Mouse (Mus musculus) forebrain, postnatal 0 days (tissue): Measurements from ENCODE around the gene 1700049E17Rik1. TPM values are rescaled to one million over a fixed set of nuclear protein-coding genes. Genes with fewer than 3 reads are reported as not detected.
"Not testable (repeated sequence)": the region's sequence is repeated elsewhere in the genome, so short reads cannot be mapped to it uniquely, and the experiment has no call there.

Experiments
- ATAC-seq: fragments of 200-750 bp; cut with Nextera tagmentation; 2 replicates; pipeline ENCODE4 v1.8.0; 2017; ENCODE audit warnings: mild to moderate bottlenecking, moderate library complexity
- DNase-seq: peaks from one replicate; pipeline ENCODE4 v3.0.0-alpha.2; 2015
- H3K27ac ChIP-seq: fragments of 300-500 bp; sonication (generic); 2 replicates; pipeline ENCODE4 v1.5.1; 2014; ENCODE audit warnings: low read depth, mild to moderate bottlenecking, antibody characterized with exemption, low read length, moderate library complexity, mixed read lengths
- H3K27me3 ChIP-seq: fragments of 300-500 bp; sonication (generic); 2 replicates; pipeline ENCODE4 v1.6.1; 2014; ENCODE audit warnings: mild to moderate bottlenecking, low read length, mixed read lengths; ENCODE audit not compliant: insufficient read depth
- H3K36me3 ChIP-seq: fragments of 300-500 bp; sonication (generic); 2 replicates; pipeline ENCODE4 v1.6.1; 2014; ENCODE audit warnings: mild to moderate bottlenecking, moderate library complexity; ENCODE audit not compliant: insufficient read depth
- H3K4me1 ChIP-seq: fragments of 300-500 bp; sonication (generic); 2 replicates; pipeline ENCODE4 v1.6.1; 2014; ENCODE audit warnings: antibody characterized with exemption; ENCODE audit not compliant: insufficient read depth
- H3K4me2 ChIP-seq: fragments of 300-500 bp; sonication (generic); 2 replicates; pipeline ENCODE4 v1.6.1; 2014; ENCODE audit warnings: low read depth, mild to moderate bottlenecking, moderate library complexity
- H3K4me3 ChIP-seq: fragments of 300-500 bp; sonication (generic); 2 replicates; pipeline ENCODE4 v1.5.1; 2014; ENCODE audit warnings: low read depth, low read length, mixed read lengths
- H3K9ac ChIP-seq: fragments of 300-500 bp; sonication (generic); 2 replicates; pipeline ENCODE4 v1.6.1; 2014; ENCODE audit warnings: mild to moderate bottlenecking
- H3K9me3 ChIP-seq: fragments of 300-500 bp; sonication (generic); 2 replicates; pipeline ENCODE4 v1.6.1; 2016; ENCODE audit warnings: low read length
- WGBS: fragments of 180-500 bp; shearing (Covaris S2); extraction: QIAGEN DNeasy Blood & Tissue Kit; methylation state at CpG from one replicate; pipeline ENCODE4 v1.1.7; 2014; 5-methylcytosine and 5-hydroxymethylcytosine counted together
- polyA plus RNA-seq: library from polyadenylated mRNA; unstranded; fragments of >200 nt; fragmentation: Nextera tagmentation; extraction: Ambion mirVana; gene quantifications from 2 replicates; pipeline ENCODE4 v1.2.1, GENCODE M21; 2015
- total RNA-seq: library from RNA; depleted of rRNA; stranded (reverse); fragments of >200 nt; gene quantifications from 2 replicates; pipeline ENCODE4 v1.2.3, GENCODE M21; 2014; rRNA removed

Gene 1700049E17Rik1
- not detected in 2 replicates for total RNA-seq
- polyA plus RNA-seq: not detected in 2 replicates

- not testable (repeated sequence) for ATAC-seq, H3K27ac ChIP-seq
Observed at GRCm38 (mm10) chr14:41924649-41925048, at the start of gene 1700049E17Rik1. TSS of gene 1700049E17Rik1 (plus strand) at chr14:41924949.

DNA sequence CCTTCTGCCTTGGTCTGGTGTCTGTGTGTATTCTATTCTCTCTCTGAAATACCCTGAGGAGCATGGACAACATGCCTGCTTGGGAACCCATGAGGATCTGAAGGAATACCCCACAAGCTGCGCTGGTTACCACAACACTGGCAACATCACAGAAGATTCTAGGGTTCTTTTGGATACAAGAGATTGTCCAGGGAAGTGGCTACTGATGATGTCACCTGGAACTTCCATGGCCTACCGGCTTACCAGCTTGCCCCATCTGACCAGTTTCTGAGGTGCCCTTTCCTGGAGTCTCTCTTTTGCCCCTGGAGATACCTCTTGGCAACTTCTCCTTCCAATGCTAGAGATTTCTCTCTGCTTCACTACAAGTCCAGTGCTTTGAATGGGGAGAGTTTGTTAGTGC, 17.6 kb upstream of the 1700049E17Rik1 start, which contains the start of gene Gm7980:
Gene Gm7980 (minus strand): TSS at position 101 of the 400 bp plus-strand sequence.
- H3K9ac ChIP-seq, DNase-seq, H3K4me1 ChIP-seq, H3K27ac ChIP-seq, H3K4me2 ChIP-seq, H3K36me3 ChIP-seq, H3K27me3 ChIP-seq, H3K9me3 ChIP-seq, ATAC-seq, H3K4me3 ChIP-seq: not testable (repeated sequence)
- no CpG with 5 or more reads among the region's 2 CpGs for WGBS

More at GRCm38 (mm10) chr14:41924649-41925048, at the start of gene 1700049E17Rik1:
- not testable (repeated sequence) for H3K4me3 ChIP-seq, H3K4me2 ChIP-seq, H3K36me3 ChIP-seq, DNase-seq, H3K9ac ChIP-seq, H3K27me3 ChIP-seq, H3K9me3 ChIP-seq, H3K4me1 ChIP-seq
- WGBS: no CpG with 5 or more reads among the region's 1 CpGs

GRCm38 (mm10) chr14:41943695-41944094, 18.9 kb downstream of the 1700049E17Rik1 start, which contains the start of gene 1700024B05Rik:
TSS of gene 1700024B05Rik (plus strand) at chr14:41943995.
- not testable (repeated sequence) for H3K4me2 ChIP-seq, H3K4me1 ChIP-seq, H3K4me3 ChIP-seq, DNase-seq, H3K9me3 ChIP-seq, H3K27ac ChIP-seq, ATAC-seq, H3K36me3 ChIP-seq, H3K27me3 ChIP-seq, H3K9ac ChIP-seq
- 87% methylated on average over 1 of the region's 2 CpGs for WGBS

- H3K27ac ChIP-seq, ATAC-seq, H3K36me3 ChIP-seq, H3K4me3 ChIP-seq, H3K27me3 ChIP-seq, H3K9me3 ChIP-seq, H3K4me2 ChIP-seq, H3K9ac ChIP-seq, H3K4me1 ChIP-seq, DNase-seq: not testable (repeated sequence)
- whole genome bisulfite sequencing: 52% methylated on average over 4 of the region's 4 CpGs
Observed at GRCm38 (mm10) chr14:41964095-41964494, 39.3 kb downstream of the 1700049E17Rik1 start.

GRCm38 (mm10) chr14:41967827-41968226, 43.1 kb downstream of the 1700049E17Rik1 start, which contains the start of gene Gm6401:
TSS of gene Gm6401 (minus strand) at chr14:41967927.
- H3K9ac ChIP-seq, H3K9me3 ChIP-seq, H3K4me1 ChIP-seq, H3K36me3 ChIP-seq, H3K27me3 ChIP-seq, ATAC-seq, H3K4me3 ChIP-seq, DNase-seq, H3K27ac ChIP-seq, H3K4me2 ChIP-seq: not testable (repeated sequence)
- WGBS: 85% methylated on average over 1 of the region's 1 CpGs

DNA sequence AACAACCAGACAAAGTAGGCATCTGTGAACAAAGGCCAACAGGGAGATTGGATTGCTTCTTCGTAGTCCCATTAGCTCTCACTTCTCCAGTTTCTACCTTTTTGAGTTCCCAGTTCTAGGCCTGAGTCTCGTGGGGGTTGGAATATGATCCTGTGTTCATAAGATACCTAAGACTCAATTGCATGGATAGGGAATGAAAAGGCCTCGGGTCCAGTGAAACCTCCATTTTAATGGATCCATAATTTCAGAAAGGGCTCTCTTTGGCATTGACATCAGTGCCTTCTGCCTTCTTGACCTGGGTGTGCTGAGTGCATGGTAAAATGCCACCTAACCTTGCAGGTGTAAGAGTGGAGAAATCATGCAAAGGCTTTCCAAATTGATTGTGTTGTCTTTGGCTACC, 43.8 kb downstream of the 1700049E17Rik1 start:
- WGBS: 71% methylated on average over 3 of the region's 3 CpGs
- not testable (repeated sequence) for H3K27ac ChIP-seq, ATAC-seq, H3K4me1 ChIP-seq, DNase-seq, H3K4me3 ChIP-seq, H3K9ac ChIP-seq, H3K9me3 ChIP-seq, H3K27me3 ChIP-seq, H3K4me2 ChIP-seq, H3K36me3 ChIP-seq

Other genes with a start within 250 kb of the 1700049E17Rik1 start
- not detected in 2 replicates for gene Gm8068, start 223.1 kb upstream of the 1700049E17Rik1 start, total RNA-seq
- not detected in 2 replicates for gene Gm8068, start 223.1 kb upstream of the 1700049E17Rik1 start, polyA plus RNA-seq
- gene Gm7929, start 174.3 kb upstream of the 1700049E17Rik1 start, total RNA-seq: not detected in 2 replicates
- gene Gm7929, start 174.3 kb upstream of the 1700049E17Rik1 start, polyA plus RNA-seq: not detected in 2 replicates
- not detected in 2 replicates for gene Gm47189, start 152.5 kb upstream of the 1700049E17Rik1 start, total RNA-seq
- not detected in 2 replicates for gene Gm47189, start 152.5 kb upstream of the 1700049E17Rik1 start, polyA plus RNA-seq
- gene Gm7980, start 17.7 kb upstream of the 1700049E17Rik1 start, total RNA-seq: not detected in 2 replicates
- gene Gm7980, start 17.7 kb upstream of the 1700049E17Rik1 start, polyA plus RNA-seq: not detected in 2 replicates
- not detected in 2 replicates for gene 1700024B05Rik, start 19.0 kb downstream of the 1700049E17Rik1 start, total RNA-seq
- not detected in 2 replicates for gene 1700024B05Rik, start 19.0 kb downstream of the 1700049E17Rik1 start, polyA plus RNA-seq
- not detected in 2 replicates for gene Gm6401, start 43.0 kb downstream of the 1700049E17Rik1 start, total RNA-seq
- gene Gm6401, start 43.0 kb downstream of the 1700049E17Rik1 start, polyA plus RNA-seq: not detected in 2 replicates
- gene Gm3543, start 58.4 kb downstream of the 1700049E17Rik1 start, total RNA-seq: not detected in 2 replicates
- not detected in 2 replicates for gene Gm3543, start 58.4 kb downstream of the 1700049E17Rik1 start, polyA plus RNA-seq
- gene Gm7951, start 192.4 kb downstream of the 1700049E17Rik1 start, total RNA-seq: not detected in 2 replicates
- gene Gm7951, start 192.4 kb downstream of the 1700049E17Rik1 start, polyA plus RNA-seq: not detected in 2 replicates
- gene Gm17027, start 237.7 kb downstream of the 1700049E17Rik1 start, total RNA-seq: not detected in 2 replicates
- gene Gm17027, start 237.7 kb downstream of the 1700049E17Rik1 start, polyA plus RNA-seq: not detected in 2 replicates